Mouse (Mus musculus) right cerebral cortex, postnatal 10 days (tissue): ENCODE results near the gene Tbc1d14.

Experiments used
- DNase-seq, 2 experiments: peaks; one replicate each; pipeline ENCODE4 v3.0.0; 2021; ENCODE audit warnings: low spot score in 2 of 2

Tbc1d14 gene

GRCm38 (mm10) chr5:36554496-36554895 is 38.6 kb downstream of the Tbc1d14 start:
- no peak for DNase-seq

GRCm38 (mm10) chr5:36553886-36554285 is 39.2 kb downstream of the Tbc1d14 start:
- DNase-seq, result no peak

GRCm38 (mm10) chr5:36553056-36553606 is 39.9 kb downstream of the Tbc1d14 start:
- DNase-seq, result no peak

GRCm38 (mm10) chr5:36552391-36552790 is 40.7 kb downstream of the Tbc1d14 start:
- no peak for DNase-seq

- DNase-seq, result no peak
Measured at GRCm38 (mm10) chr5:36549243-36549642, 43.8 kb downstream of the Tbc1d14 start.

GRCm38 (mm10) chr5:36544765-36545164 is 48.3 kb downstream of the Tbc1d14 start:
- DNase-seq, result no peak

GRCm38 (mm10) chr5:36540928-36541327 is 52.1 kb downstream of the Tbc1d14 start:
- no peak for DNase-seq

- DNase-seq, result peak; percentile 59 to 78
Measured at GRCm38 (mm10) chr5:36538576-36539187, 54.4 kb downstream of the Tbc1d14 start.

- DNase-seq, result no peak
Measured at GRCm38 (mm10) chr5:36536424-36536823, 56.7 kb downstream of the Tbc1d14 start.

- DNase-seq, result no peak
Measured at GRCm38 (mm10) chr5:36535438-36536176, 57.5 kb downstream of the Tbc1d14 start.

GRCm38 (mm10) chr5:36534455-36535030 is 58.5 kb downstream of the Tbc1d14 start:
- DNase-seq, result no peak

GRCm38 (mm10) chr5:36530129-36530751 is 62.8 kb downstream of the Tbc1d14 start:
- peak; percentile 95 for DNase-seq

- DNase-seq, result no peak
Measured at GRCm38 (mm10) chr5:36529698-36530097, 63.4 kb downstream of the Tbc1d14 start.

GRCm38 (mm10) chr5:36526921-36527320 is 66.2 kb downstream of the Tbc1d14 start:
- DNase-seq, result no peak

- DNase-seq, result peak in 1 of 2 experiments; percentile 41
Measured at GRCm38 (mm10) chr5:36526274-36526673, 66.8 kb downstream of the Tbc1d14 start.

- no peak for DNase-seq
Measured at GRCm38 (mm10) chr5:36525216-36525615, 67.9 kb downstream of the Tbc1d14 start.

- no peak for DNase-seq
Measured at GRCm38 (mm10) chr5:36523219-36523703, 69.8 kb downstream of the Tbc1d14 start.

GRCm38 (mm10) chr5:36522782-36523181 is 70.3 kb downstream of the Tbc1d14 start:
- DNase-seq, result no peak

- DNase-seq, result no peak
Measured at GRCm38 (mm10) chr5:36519751-36520150, 73.3 kb downstream of the Tbc1d14 start.

- DNase-seq, result no peak
Measured at GRCm38 (mm10) chr5:36517596-36517995, 75.5 kb downstream of the Tbc1d14 start.

- DNase-seq, result no peak
Measured at GRCm38 (mm10) chr5:36515558-36515957, 77.5 kb downstream of the Tbc1d14 start.

- DNase-seq, result peak in 1 of 2 experiments; percentile 45
Measured at GRCm38 (mm10) chr5:36515126-36515525, 78.0 kb downstream of the Tbc1d14 start.
